Mouse (Mus musculus) megakaryocyte, embryonic 14.5 days (primary cell): ENCODE data around the gene Senp2.

Source experiments
- FLI1 ChIP-seq: IDR thresholded peaks from 2 replicates; pipeline ENCODE4 v1.6.1; 2012; ENCODE audit warnings: low read length, inconsistent platforms, mixed read lengths
- GATA1 ChIP-seq: IDR thresholded peaks from 3 replicates; pipeline ENCODE4 v1.6.1; 2012; ENCODE audit warnings: mixed read lengths, low read length, inconsistent platforms, borderline replicate concordance

GRCm38 (mm10) chr16:22058871-22059270, 49.6 kb downstream of the Senp2 start:
- TF ChIP-seq GATA1, result no peak
- no peak for TF ChIP-seq FLI1
